Mouse (Mus musculus): ENCODE results near the gene Pkn3. TPM values are rescaled to one million over a fixed set of nuclear protein-coding genes. Genes with fewer than 3 reads are reported as not detected.
"Not testable (repeated sequence)": the region's sequence is repeated elsewhere in the genome, so short reads cannot be mapped to it uniquely, and the experiment has no call there.

Gene Pkn3
- polyA plus RNA-seq, 1 experiment from 2014 or later = 12.7 TPM

GRCm38 (mm10) chr2:30120269-30120668, 42.8 kb downstream of the Pkn3 start:
- H3K4me3 ChIP-seq = no peak overlapping the region
- peaks cover 9% of the 10 kb centered on the region; the same call in 1 of the 2 replicates for H3K36me3 ChIP-seq (replicated peaks)
- no peaks in the 10 kb centered on the region for H3K9me3 ChIP-seq
- whole genome bisulfite sequencing = 89% methylated on average over 4 of the region's 4 CpGs
- H3K27ac ChIP-seq (replicated peaks) = no peak overlapping the region
- no peak for DNase-seq (ENCODE audit: low spot score)
- no peaks in the 10 kb centered on the region for H3K27me3 ChIP-seq (replicated peaks; ENCODE audit: low read depth, poor library complexity, severe bottlenecking)
- peaks cover 34% of the 10 kb centered on the region for H3K4me1 ChIP-seq

GRCm38 (mm10) chr2:30122766-30123165, 45.3 kb downstream of the Pkn3 start:
- Histone ChIP-seq H3K27ac (replicated peaks) (no peak overlapping the region), H3K4me3 (no peak overlapping the region; the same call in 1 of the 2 replicates), H3K9me3 (no peaks in the 10 kb centered on the region), H3K27me3 (replicated peaks; ENCODE audit: low read depth, poor library complexity, severe bottlenecking) (no peaks in the 10 kb centered on the region), H3K36me3 (replicated peaks) (peaks cover 9% of the 10 kb centered on the region; the same call in 1 of the 2 replicates), H3K4me1 (peaks cover 36% of the 10 kb centered on the region)
- WGBS = 82% methylated on average over 5 of the region's 5 CpGs
- DNase-seq (ENCODE audit: low spot score) = no peak

- peaks cover 9% of the 10 kb centered on the region; the same call in 1 of the 2 replicates for H3K36me3 ChIP-seq (replicated peaks)
- H3K9me3 ChIP-seq = no peaks in the 10 kb centered on the region
- no peak for DNase-seq (ENCODE audit: low spot score)
- H3K27me3 ChIP-seq (replicated peaks; ENCODE audit: low read depth, poor library complexity, severe bottlenecking) = no peaks in the 10 kb centered on the region
- peaks cover 36% of the 10 kb centered on the region for H3K4me1 ChIP-seq
- H3K4me3 ChIP-seq = peak overlapping the region; percentile 97
- WGBS = under 1% methylated on average over 44 of the region's 44 CpGs
- H3K27ac ChIP-seq (replicated peaks) = peak overlapping the region; percentile 93
These were observed 46.4 kb downstream of the Pkn3 start for GRCm38 (mm10) chr2:30123729-30124471.

- peak; percentile 94 for DNase-seq (ENCODE audit: low spot score)
- H3K4me3 ChIP-seq = peak within 1 kb of the TSS; percentile 97
- peaks cover 9% of the 10 kb centered on the region; the same call in 1 of the 2 replicates for H3K36me3 ChIP-seq (replicated peaks)
- H3K27me3 ChIP-seq (replicated peaks; ENCODE audit: low read depth, poor library complexity, severe bottlenecking) = no peaks in the 10 kb centered on the region
- no peaks in the 10 kb centered on the region for H3K9me3 ChIP-seq
- peaks cover 30% of the 10 kb centered on the region for H3K4me1 ChIP-seq
- WGBS = 12% methylated on average over 31 of the region's 31 CpGs
- H3K27ac ChIP-seq (replicated peaks) = peak within 1 kb of the TSS; percentile 93
These were observed 47.2 kb downstream of the Pkn3 start, which contains the start of gene Zer1 for GRCm38 (mm10) chr2:30124472-30125274. Gene Zer1, minus strand, starts transcription at chr2:30124585.

GRCm38 (mm10) chr2:30128789-30129188, 51.3 kb downstream of the Pkn3 start:
- no peaks in the 10 kb centered on the region for H3K36me3 ChIP-seq (replicated peaks)
- H3K27ac ChIP-seq (replicated peaks) = no peak overlapping the region
- H3K4me1 ChIP-seq = peaks cover 25% of the 10 kb centered on the region
- no peaks in the 10 kb centered on the region for H3K9me3 ChIP-seq
- no peak overlapping the region for H3K4me3 ChIP-seq
- H3K27me3 ChIP-seq (replicated peaks; ENCODE audit: low read depth, poor library complexity, severe bottlenecking) = no peaks in the 10 kb centered on the region
- DNase-seq (ENCODE audit: low spot score) = no peak
- 32% methylated on average over 2 of the region's 2 CpGs for WGBS

- DNase-seq (ENCODE audit: low spot score) = no peak
- no peak overlapping the region for H3K27ac ChIP-seq (replicated peaks)
- WGBS = 84% methylated on average over 4 of the region's 4 CpGs
- peaks cover 25% of the 10 kb centered on the region for H3K4me1 ChIP-seq
- no peak overlapping the region for H3K4me3 ChIP-seq
- peaks cover 5% of the 10 kb centered on the region for H3K36me3 ChIP-seq (replicated peaks)
- no peaks in the 10 kb centered on the region for H3K27me3 ChIP-seq (replicated peaks; ENCODE audit: low read depth, poor library complexity, severe bottlenecking)
- H3K9me3 ChIP-seq = no peaks in the 10 kb centered on the region
These were observed 52.7 kb downstream of the Pkn3 start for GRCm38 (mm10) chr2:30130156-30130555.

- not testable (repeated sequence) for DNase-seq (ENCODE audit: low spot score); H3K4me3 ChIP-seq; H3K27me3 ChIP-seq (replicated peaks; ENCODE audit: low read depth, poor library complexity, severe bottlenecking); H3K9me3 ChIP-seq; H3K27ac ChIP-seq (replicated peaks)
- peaks cover 24% of the 10 kb centered on the region for H3K4me1 ChIP-seq
- H3K36me3 ChIP-seq (replicated peaks) = peaks cover 16% of the 10 kb centered on the region
- 70% methylated on average over 5 of the region's 5 CpGs for WGBS
These were observed 53.8 kb downstream of the Pkn3 start for GRCm38 (mm10) chr2:30131240-30131639.

- WGBS = 20% methylated on average over 16 of the region's 16 CpGs
- Histone ChIP-seq H3K27ac (replicated peaks) (peak overlapping the region; percentile 90), H3K27me3 (replicated peaks; ENCODE audit: low read depth, poor library complexity, severe bottlenecking) (no peaks in the 10 kb centered on the region)
These were observed 55.5 kb downstream of the Pkn3 start for GRCm38 (mm10) chr2:30132801-30133612.

GRCm38 (mm10) chr2:30133613-30134377, 56.3 kb downstream of the Pkn3 start, which contains the start of gene Tbc1d13:
Gene Tbc1d13, plus strand, starts transcription at chr2:30133746.
- Histone ChIP-seq H3K4me3 (peak within 1 kb of the TSS; percentile 91), H3K27me3 (replicated peaks; ENCODE audit: low read depth, poor library complexity, severe bottlenecking) (no peaks in the 10 kb centered on the region), H3K36me3 (replicated peaks) (peaks cover 41% of the 10 kb centered on the region), H3K4me1 (peaks cover 24% of the 10 kb centered on the region), H3K9me3 (no peaks in the 10 kb centered on the region), H3K27ac (replicated peaks) (peak within 1 kb of the TSS; percentile 90)
- peak; percentile 97 for DNase-seq (ENCODE audit: low spot score)
- under 1% methylated on average over 46 of the region's 46 CpGs for WGBS

More at GRCm38 (mm10) chr2:30132801-30133612, 55.5 kb downstream of the Pkn3 start:
- H3K9me3 ChIP-seq = no peaks in the 10 kb centered on the region
- H3K4me3 ChIP-seq = peak overlapping the region; percentile 91
- peaks cover 24% of the 10 kb centered on the region for H3K4me1 ChIP-seq
- no peak for DNase-seq (ENCODE audit: low spot score)
- H3K36me3 ChIP-seq (replicated peaks) = peaks cover 34% of the 10 kb centered on the region

GRCm38 (mm10) chr2:30134378-30134711, 56.9 kb downstream of the Pkn3 start:
- 27% methylated on average over 6 of the region's 6 CpGs for WGBS
- Histone ChIP-seq H3K9me3 (no peaks in the 10 kb centered on the region), H3K27ac (replicated peaks) (peak overlapping the region; percentile 90), H3K4me1 (peaks cover 24% of the 10 kb centered on the region), H3K27me3 (replicated peaks; ENCODE audit: low read depth, poor library complexity, severe bottlenecking) (no peaks in the 10 kb centered on the region), H3K4me3 (peak overlapping the region; percentile 91), H3K36me3 (replicated peaks) (peaks cover 44% of the 10 kb centered on the region)
- no peak for DNase-seq (ENCODE audit: low spot score)

- WGBS = 73% methylated on average over 10 of the region's 10 CpGs
- Histone ChIP-seq H3K36me3 (replicated peaks) (peaks cover 49% of the 10 kb centered on the region), H3K4me1 (peaks cover 24% of the 10 kb centered on the region), H3K4me3 (peak overlapping the region; percentile 91), H3K27me3 (replicated peaks; ENCODE audit: low read depth, poor library complexity, severe bottlenecking) (no peaks in the 10 kb centered on the region), H3K9me3 (no peaks in the 10 kb centered on the region), H3K27ac (replicated peaks) (peak overlapping the region; percentile 90; the same call in 1 of the 2 replicates)
- no peak for DNase-seq (ENCODE audit: low spot score)
These were observed 57.6 kb downstream of the Pkn3 start for GRCm38 (mm10) chr2:30134928-30135620.

Data from embryonic facial prominence, embryonic 10.5 days (tissue).